Mouse (Mus musculus) layer of hippocampus, adult 18-20 months (tissue): Measurements from ENCODE around the gene Tmem88. TPM values are rescaled to one million over a fixed set of nuclear protein-coding genes. Genes with fewer than 3 reads are reported as not detected.
A peak's percentile ranks its signal among the peaks of the same experiment; 100 is the strongest.

Source experiments
- DNase-seq, 2 experiments: peaks; one replicate each; pipeline ENCODE4 v3.0.0; 2022; ENCODE audit warnings: low spot score in 2 of 2
- total RNA-seq, 2 experiments: library from RNA; stranded (reverse); gene quantifications; 2 replicates each; pipeline ENCODE4 v1.2.3; 2021

The Tmem88 gene
- total RNA-seq, 2 experiments from 2014 or later = 2.5 to 2.7 TPM

DNA sequence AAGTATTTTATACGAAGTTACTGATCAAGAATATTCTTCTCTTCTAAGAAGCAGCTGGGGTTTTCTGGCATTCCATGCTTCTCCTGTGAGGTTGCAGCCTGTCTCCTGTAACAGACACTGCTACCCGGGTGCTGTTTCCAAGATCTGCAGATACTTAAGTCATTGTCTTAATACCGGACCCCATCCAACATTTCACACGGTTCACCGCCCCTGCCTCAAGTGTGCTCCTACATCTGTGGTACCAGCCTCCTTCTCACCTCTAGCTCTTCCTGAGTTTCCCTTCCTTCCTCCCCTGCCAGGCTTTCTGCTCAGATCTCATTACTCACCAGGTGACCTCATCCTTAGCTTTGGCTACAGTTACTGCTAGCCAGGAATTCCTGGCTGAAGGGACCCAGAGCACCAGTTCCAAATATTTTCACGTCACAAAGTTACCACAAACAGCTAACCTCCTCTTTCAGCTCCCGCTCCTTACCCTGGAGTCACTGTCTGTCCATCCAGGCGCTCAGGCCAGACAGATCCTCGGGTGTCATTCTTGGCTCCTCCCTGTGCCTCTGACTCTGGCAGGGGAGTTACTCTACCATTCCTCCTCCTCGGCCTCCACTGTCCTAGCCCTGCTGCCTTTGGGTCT, 15.4 kb downstream of the Tmem88 start:
- DNase-seq = no peak

DNA sequence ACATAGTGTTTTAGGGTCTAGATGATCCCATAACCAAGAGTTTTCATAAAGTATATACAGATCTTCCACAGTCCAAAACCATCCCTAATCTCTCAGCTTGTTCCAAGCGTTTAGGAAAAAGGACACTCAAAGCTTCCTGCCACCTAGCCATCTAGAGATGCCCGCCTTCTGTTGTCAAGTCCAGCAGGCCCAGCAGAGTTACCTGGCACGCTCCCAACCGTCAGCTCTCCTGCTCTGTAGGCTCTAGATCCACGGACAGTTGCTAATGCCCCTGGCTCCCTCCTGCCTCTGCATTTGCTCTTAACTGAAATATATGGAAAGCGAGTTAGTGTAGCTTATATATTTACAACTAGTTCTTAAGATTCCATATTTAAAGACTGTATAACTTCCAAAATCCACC, 16.7 kb downstream of the Tmem88 start:
- no peak for DNase-seq

DNA sequence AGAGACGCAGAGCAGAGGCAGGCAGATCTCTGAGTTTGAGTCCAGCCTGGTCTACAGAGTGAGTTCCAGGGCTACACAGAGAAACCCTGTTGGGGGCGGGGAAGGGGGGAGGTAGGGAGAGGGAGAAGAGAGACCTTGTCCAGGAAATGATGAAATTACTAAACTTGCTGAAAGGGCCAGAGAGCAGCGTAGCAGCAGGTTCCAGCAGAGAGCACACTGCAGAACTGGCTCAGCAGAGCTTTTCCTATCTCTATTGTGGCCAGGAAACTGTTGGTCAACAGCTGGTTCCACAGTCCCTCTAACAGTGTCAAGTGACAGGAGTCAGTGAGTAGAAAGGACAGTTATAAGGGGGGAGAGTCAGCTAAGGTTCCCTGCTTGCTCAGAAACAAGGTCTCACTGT, 18.4 kb downstream of the Tmem88 start:
- no peak for DNase-seq

- no peak for DNase-seq
Measured at GRCm38 (mm10) chr11:69377766-69378165, 20.3 kb downstream of the Tmem88 start.

DNA sequence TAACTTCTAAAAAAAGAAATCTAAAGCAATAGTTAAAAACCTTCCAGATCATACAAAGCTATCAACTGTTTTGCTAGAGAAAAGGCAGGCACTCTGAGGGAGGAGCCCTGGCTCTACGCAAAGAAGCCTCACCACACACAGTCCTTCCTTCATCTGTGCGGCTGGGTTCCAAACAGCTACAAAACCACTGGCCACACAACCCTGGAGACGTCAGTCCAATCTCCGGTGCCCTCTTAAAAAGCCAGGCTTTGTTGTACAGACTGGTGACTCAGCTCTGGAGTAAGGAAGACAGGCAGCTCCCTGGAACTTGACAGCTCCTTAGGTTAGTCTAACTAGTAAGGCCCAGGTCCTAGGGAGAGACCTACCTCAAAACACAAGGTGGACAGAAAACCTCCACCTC, 22.4 kb downstream of the Tmem88 start:
- DNase-seq = no peak

GRCm38 (mm10) chr11:69373223-69373965, 24.6 kb downstream of the Tmem88 start:
- DNase-seq = no peak

- DNase-seq = no peak
Measured at GRCm38 (mm10) chr11:69372780-69373170, 25.3 kb downstream of the Tmem88 start.

GRCm38 (mm10) chr11:69372056-69372779, 25.8 kb downstream of the Tmem88 start:
- DNase-seq = peak; percentile 86 to 95

DNA sequence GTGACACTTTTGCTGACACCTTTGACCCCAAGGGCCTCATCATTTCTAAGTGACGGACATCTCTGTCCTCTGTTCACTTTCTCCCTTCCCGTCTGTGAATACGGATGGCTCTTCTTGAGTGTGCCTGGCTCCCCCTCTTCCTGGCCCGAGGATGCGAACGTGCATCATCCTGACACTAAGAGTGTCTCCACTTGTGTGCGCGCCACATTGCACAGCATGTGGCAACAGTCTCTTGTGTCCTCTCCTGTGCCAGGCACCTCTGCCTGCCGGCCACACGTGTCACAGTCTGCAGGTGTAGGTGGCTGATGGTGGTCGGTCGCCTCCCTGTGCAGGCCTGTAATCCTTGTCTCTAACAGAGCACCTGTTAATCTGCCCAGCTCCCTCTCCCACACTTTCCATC, 26.4 kb downstream of the Tmem88 start:
- DNase-seq = no peak

GRCm38 (mm10) chr11:69370817-69371215, 27.2 kb downstream of the Tmem88 start:
- no peak for DNase-seq

DNA sequence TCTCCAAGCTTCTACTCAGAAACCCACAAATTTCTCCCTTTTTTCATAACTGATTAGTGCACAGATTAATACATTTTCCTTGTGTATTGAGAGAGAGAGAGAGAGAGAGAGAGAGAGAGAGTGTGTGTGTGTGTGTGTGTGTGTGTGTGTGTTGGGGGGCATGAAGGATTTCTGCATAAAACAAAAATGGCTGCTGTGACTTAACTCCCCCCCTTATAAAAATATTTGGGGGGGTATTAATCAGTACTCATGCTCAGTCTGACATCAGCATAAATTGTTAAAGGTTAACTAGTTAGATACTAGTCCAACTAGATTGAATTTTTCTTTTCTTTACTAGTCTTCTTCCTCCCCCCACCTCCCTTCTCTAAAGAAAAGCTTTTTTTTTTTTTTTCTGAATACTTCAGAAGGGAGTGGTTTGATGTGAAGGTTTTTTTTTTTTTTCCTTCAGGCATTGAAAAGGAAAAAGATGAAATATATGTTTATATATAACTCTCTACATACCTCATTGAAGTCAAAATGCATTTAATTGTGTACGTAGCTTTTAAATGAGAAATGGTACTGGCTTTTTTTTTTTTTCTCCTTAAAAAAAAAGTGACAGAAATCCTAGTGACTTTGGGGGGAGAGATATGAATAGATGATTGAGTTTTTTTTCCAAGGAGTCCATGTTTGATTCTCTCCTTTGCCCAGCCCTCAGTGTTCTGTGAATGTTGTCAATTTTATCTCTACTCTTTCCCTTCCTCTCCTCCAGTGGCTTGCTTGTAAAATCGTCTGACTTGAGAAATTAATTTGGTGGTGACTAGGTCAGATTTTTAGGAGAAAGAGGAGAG, 27.8 kb downstream of the Tmem88 start:
- DNase-seq = no peak

GRCm38 (mm10) chr11:69369215-69369989, 28.6 kb downstream of the Tmem88 start, which contains the start of gene Chd3:
TSS of gene Chd3 (minus strand) at chr11:69369406.
- DNase-seq = no peak

GRCm38 (mm10) chr11:69368356-69369214, 29.4 kb downstream of the Tmem88 start:
- DNase-seq = peak in 1 of 2 experiments; percentile 14

GRCm38 (mm10) chr11:69367616-69368355, 30.2 kb downstream of the Tmem88 start:
- DNase-seq = peak in 1 of 2 experiments; percentile 21

GRCm38 (mm10) chr11:69366855-69367615, 31.0 kb downstream of the Tmem88 start:
- no peak for DNase-seq

GRCm38 (mm10) chr11:69366157-69366854, 31.7 kb downstream of the Tmem88 start:
- peak; percentile 95 to 96 for DNase-seq

GRCm38 (mm10) chr11:69365722-69366121, 32.3 kb downstream of the Tmem88 start:
- DNase-seq = no peak
